Mouse (Mus musculus) cerebellum, adult 2 months (tissue): ENCODE results near the gene Med1.

Experiments used
- CTCF ChIP-seq: fragments of 200-500 bp; IDR thresholded peaks from 2 replicates; pipeline ENCODE4 v1.5.1; 2011; ENCODE audit warnings: low read depth, mild to moderate bottlenecking, control low read depth, low read length, moderate library complexity, borderline replicate concordance; ENCODE audit not compliant: insufficient read depth
- POLR2A ChIP-seq: fragments of 200-500 bp; IDR thresholded peaks from 2 replicates; pipeline ENCODE4 v1.6.1; 2011; ENCODE audit warnings: low read length, control low read depth, borderline replicate concordance; ENCODE audit not compliant: insufficient read depth

- TF ChIP-seq CTCF (no peak), POLR2A (no peak)
Observed at GRCm38 (mm10) chr11:98205463-98205862, 12.4 kb upstream of the Med1 start.
